Mouse (Mus musculus): Measurements from ENCODE around the gene Bri3.

DNA sequence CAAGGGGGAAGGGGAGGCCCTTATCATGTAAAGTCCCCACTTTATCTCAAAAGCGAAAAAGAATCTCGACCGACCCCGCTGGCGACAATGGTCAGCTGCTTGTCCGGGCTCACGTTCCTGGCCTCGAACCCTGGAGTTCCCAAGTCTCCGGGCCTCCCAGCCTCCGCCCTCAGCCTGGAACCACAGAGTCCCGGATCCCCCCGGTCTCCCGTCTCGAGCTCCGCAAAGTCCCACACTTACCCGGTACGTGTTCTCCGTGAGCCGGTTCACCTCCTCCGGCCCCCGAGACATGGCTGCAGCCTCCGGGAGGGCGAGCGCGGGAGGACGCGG, 113.3 kb downstream of the Bri3 start:
- no peak for TF ChIP-seq CTCF (IDR thresholded peaks at IDR 0.05; ENCODE audit: borderline replicate concordance, control insufficient read depth, extremely low read depth, insufficient read depth, low read length, poor library complexity)
- TF ChIP-seq POLR2A (IDR thresholded peaks at IDR 0.05; ENCODE audit: control insufficient read depth, extremely low read depth, insufficient read depth, low read length, poor library complexity) = no peak

Data from thymus, adult 2 months (tissue).